Mouse (Mus musculus): ENCODE measurements around the gene Sf1. TPM values are rescaled to one million over a fixed set of nuclear protein-coding genes. Genes with fewer than 3 reads are reported as not detected.

Sf1 gene
- total RNA-seq, 1 experiment: 150 TPM

DNA sequence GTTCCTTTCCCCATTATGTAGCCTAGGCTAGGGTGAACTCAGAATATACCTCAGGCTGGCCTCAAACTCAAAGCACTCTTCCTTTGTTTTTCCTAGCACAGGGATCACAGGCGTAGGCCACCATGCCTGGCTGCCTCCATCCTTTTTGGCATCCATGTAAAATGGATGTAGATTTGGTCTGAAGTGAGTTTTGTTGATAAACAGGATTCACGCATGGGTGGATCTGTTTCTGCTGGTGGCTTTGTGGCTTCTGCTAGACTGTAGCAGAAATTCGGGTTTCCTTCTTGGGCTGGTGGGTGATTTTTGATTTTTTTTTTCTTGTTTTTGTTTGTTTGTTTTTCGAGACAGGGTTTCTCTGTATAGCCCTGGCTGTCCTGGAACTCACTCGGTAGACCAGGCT lies 46.4 kb downstream of the Sf1 start:
- TF ChIP-seq MAFK (IDR thresholded peaks at IDR 0.05; ENCODE audit: insufficient read depth, low read depth, low read length) (no peak), ZNF384 (IDR thresholded peaks at IDR 0.05; ENCODE audit: low read depth, low read length) (no peak)
- no peak for DNase-seq (ENCODE audit: low read depth, low spot score)
- Histone ChIP-seq H3K9ac (ENCODE audit: insufficient read depth, low read depth, low read length, poor library complexity, severe bottlenecking) (no peak overlapping the region), H3K9me3 (ENCODE audit: control insufficient read depth, insufficient read depth, low read depth, low read length) (no peaks in the 10 kb centered on the region), H3K4me3 (ENCODE audit: insufficient read depth in 1 of 2, low read depth in 1 of 2, low read length in 2 of 2, poor library complexity in 1 of 2, severe bottlenecking in 1 of 2) (no peak overlapping the region), H3K27ac (ENCODE audit: insufficient read depth, low read depth, low read length, poor library complexity, severe bottlenecking) (no peak overlapping the region), H3K4me1 (ENCODE audit: control insufficient read depth in 2 of 2, insufficient read depth in 2 of 2, low read length in 2 of 2, poor library complexity in 1 of 2) (peaks cover 8 to 34% of the 10 kb centered on the region in 2 experiments), H3K36me3 (ENCODE audit: control insufficient read depth, insufficient read depth, low read length, poor library complexity, severe bottlenecking) (peaks cover 2% of the 10 kb centered on the region; the same call in 1 of the 2 replicates)
- in situ Hi-C loops (cut with MboI; ENCODE audit: low sequenced_read_pairs in 2 of 2, unreplicated experiment in 2 of 2): no loop called here

DNA sequence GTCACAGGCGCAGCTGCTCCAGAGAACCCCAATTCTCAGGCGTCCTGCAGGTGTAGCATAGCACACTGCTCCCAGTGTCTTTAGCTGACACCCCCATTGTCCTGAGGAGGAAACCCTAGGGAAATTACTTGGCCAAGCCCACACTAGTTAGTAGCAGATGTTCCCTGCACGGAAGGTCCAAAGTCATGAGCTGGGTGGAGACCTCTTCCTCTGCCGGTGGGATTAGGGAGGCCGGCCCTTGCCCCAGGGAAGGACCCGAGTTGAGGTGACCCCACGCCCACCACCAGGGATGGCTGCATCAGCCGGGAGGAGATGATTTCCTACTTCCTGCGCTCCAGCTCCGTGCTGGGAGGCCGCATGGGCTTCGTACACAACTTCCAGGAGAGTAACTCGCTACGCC lies 49.3 kb downstream of the Sf1 start:
- TF ChIP-seq ZC3H11A (IDR thresholded peaks at IDR 0.05; ENCODE audit: borderline replicate concordance, low read depth, low read length): no peak
- peaks cover 15 to 49% of the 10 kb centered on the region in 2 experiments for H3K4me1 ChIP-seq (ENCODE audit: control insufficient read depth in 2 of 2, insufficient read depth in 2 of 2, low read length in 2 of 2, poor library complexity in 1 of 2)
- peak overlapping the region; percentile 65; the same call in 1 of the 2 replicates for H3K9ac ChIP-seq (ENCODE audit: insufficient read depth, low read depth, low read length, poor library complexity, severe bottlenecking)
- H3K27ac ChIP-seq (ENCODE audit: insufficient read depth, low read depth, low read length, poor library complexity, severe bottlenecking): peak overlapping the region; percentile 32; the same call in 1 of the 2 replicates
- H3K9me3 ChIP-seq (ENCODE audit: control insufficient read depth, insufficient read depth, low read depth, low read length): no peaks in the 10 kb centered on the region
- in situ Hi-C loops (cut with MboI; ENCODE audit: low sequenced_read_pairs in 2 of 2, unreplicated experiment in 2 of 2): no loop called here
- DNase-seq (ENCODE audit: low read depth, low spot score): no peak
- peak overlapping the region; percentile 11 to 61 for H3K4me3 ChIP-seq (ENCODE audit: insufficient read depth in 1 of 2, low read depth in 1 of 2, low read length in 2 of 2, poor library complexity in 1 of 2, severe bottlenecking in 1 of 2)
- peaks cover 2% of the 10 kb centered on the region; the same call in 1 of the 2 replicates for H3K36me3 ChIP-seq (ENCODE audit: control insufficient read depth, insufficient read depth, low read length, poor library complexity, severe bottlenecking)

DNA sequence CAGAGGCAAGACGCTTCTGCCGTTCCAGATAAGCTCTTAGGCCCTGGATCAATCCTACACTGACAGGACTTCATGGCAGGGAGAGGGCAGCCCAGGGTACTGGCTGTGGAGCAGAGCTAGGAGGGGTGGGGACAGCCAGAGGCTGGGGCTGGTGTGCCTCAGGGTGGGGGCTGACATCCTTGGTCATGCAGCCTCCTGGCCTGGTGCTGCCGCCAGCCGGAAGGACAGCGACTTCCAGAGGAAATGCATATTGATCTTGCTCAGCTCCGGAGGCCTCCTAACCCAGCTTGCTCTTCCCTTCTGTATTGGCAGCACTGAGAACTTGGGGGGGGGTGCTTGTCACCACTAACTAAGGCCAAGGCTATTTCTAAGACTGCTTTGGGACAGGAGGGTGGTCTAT lies 52.0 kb downstream of the Sf1 start:
- Histone ChIP-seq H3K36me3 (ENCODE audit: control insufficient read depth, insufficient read depth, low read length, poor library complexity, severe bottlenecking) (peaks cover 2% of the 10 kb centered on the region; the same call in 1 of the 2 replicates), H3K4me3 (ENCODE audit: insufficient read depth in 1 of 2, low read depth in 1 of 2, low read length in 2 of 2, poor library complexity in 1 of 2, severe bottlenecking in 1 of 2) (no peak overlapping the region), H3K4me1 (ENCODE audit: control insufficient read depth in 2 of 2, insufficient read depth in 2 of 2, low read length in 2 of 2, poor library complexity in 1 of 2) (peaks cover 15 to 45% of the 10 kb centered on the region in 2 experiments), H3K27ac (ENCODE audit: insufficient read depth, low read depth, low read length, poor library complexity, severe bottlenecking) (peak overlapping the region; percentile 80; the same call in 1 of the 2 replicates), H3K9me3 (ENCODE audit: control insufficient read depth, insufficient read depth, low read depth, low read length) (no peaks in the 10 kb centered on the region), H3K9ac (ENCODE audit: insufficient read depth, low read depth, low read length, poor library complexity, severe bottlenecking) (peak overlapping the region; percentile 0; the same call in 1 of the 2 replicates)
- no peak for DNase-seq (ENCODE audit: low read depth, low spot score)
- in situ Hi-C loops (cut with MboI; ENCODE audit: low sequenced_read_pairs in 2 of 2, unreplicated experiment in 2 of 2): no loop called here
- no peak for TF ChIP-seq ZC3H11A (IDR thresholded peaks at IDR 0.05; ENCODE audit: borderline replicate concordance, low read depth, low read length)
- TF ChIP-seq HCFC1 (IDR thresholded peaks at IDR 0.05; ENCODE audit: borderline replicate concordance, insufficient read depth, low read length): no peak
- TF ChIP-seq CHD2 (IDR thresholded peaks at IDR 0.05; ENCODE audit: low read depth, low read length): no peak
- no peak for TF ChIP-seq ZNF384 (IDR thresholded peaks at IDR 0.05; ENCODE audit: low read depth, low read length)
- no peak for TF ChIP-seq MAFK (IDR thresholded peaks at IDR 0.05; ENCODE audit: insufficient read depth, low read depth, low read length)

DNA sequence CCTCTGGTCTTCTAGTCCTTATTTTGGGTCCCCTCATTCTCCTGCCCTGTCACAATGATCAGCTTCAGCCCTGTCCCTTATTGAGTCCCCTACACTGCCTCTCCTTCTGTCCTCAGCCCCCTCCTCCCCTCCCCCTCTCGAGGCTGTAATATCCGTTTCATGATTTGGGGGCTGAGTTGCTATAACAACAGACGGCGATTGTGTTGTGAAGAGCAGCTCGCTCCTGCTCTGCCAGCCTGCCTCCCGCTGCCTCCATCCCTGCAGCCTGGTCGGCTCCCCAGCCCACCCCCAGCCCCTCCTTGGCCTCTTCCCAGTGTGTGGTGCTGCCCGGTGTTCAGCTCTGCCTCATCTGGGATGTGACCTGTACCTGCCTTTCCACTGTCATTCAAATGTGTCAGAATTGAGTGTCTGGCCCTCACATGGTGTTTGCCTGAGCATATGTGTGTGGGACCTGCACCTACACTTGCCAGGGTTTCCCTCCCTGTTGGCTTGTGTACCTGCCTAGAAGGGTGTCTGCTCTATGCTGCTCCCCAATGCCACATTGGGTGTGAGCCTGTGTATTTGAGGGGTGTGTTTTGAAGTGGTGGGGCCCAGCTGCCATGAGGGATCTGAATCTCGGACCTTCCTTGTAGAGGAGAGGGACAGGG lies 52.8 kb downstream of the Sf1 start:
- no peak for DNase-seq (ENCODE audit: low read depth, low spot score)

More for the DNA sequence above, 52.8 kb downstream of the Sf1 start:
- Histone ChIP-seq H3K9ac (ENCODE audit: insufficient read depth, low read depth, low read length, poor library complexity, severe bottlenecking) (peak overlapping the region; percentile 51; the same call in 1 of the 2 replicates), H3K4me1 (ENCODE audit: control insufficient read depth in 2 of 2, insufficient read depth in 2 of 2, low read length in 2 of 2, poor library complexity in 1 of 2) (peaks cover 15 to 41% of the 10 kb centered on the region in 2 experiments), H3K27ac (ENCODE audit: insufficient read depth, low read depth, low read length, poor library complexity, severe bottlenecking) (peak overlapping the region; percentile 80), H3K36me3 (ENCODE audit: control insufficient read depth, insufficient read depth, low read length, poor library complexity, severe bottlenecking) (peaks cover 2% of the 10 kb centered on the region; the same call in 1 of the 2 replicates), H3K4me3 (ENCODE audit: insufficient read depth in 1 of 2, low read depth in 1 of 2, low read length in 2 of 2, poor library complexity in 1 of 2, severe bottlenecking in 1 of 2) (peak overlapping the region; percentile 7 to 14; a peak in 2 of 4 replicates), H3K9me3 (ENCODE audit: control insufficient read depth, insufficient read depth, low read depth, low read length) (no peaks in the 10 kb centered on the region)
- no peak for TF ChIP-seq ZC3H11A (IDR thresholded peaks at IDR 0.05; ENCODE audit: borderline replicate concordance, low read depth, low read length)
- no peak for TF ChIP-seq HCFC1 (IDR thresholded peaks at IDR 0.05; ENCODE audit: borderline replicate concordance, insufficient read depth, low read length)
- TF ChIP-seq ZNF384 (IDR thresholded peaks at IDR 0.05; ENCODE audit: low read depth, low read length): no peak
- no peak for TF ChIP-seq CHD2 (IDR thresholded peaks at IDR 0.05; ENCODE audit: low read depth, low read length)
- no peak for TF ChIP-seq MAFK (IDR thresholded peaks at IDR 0.05; ENCODE audit: insufficient read depth, low read depth, low read length)
- in situ Hi-C loops (cut with MboI; ENCODE audit: low sequenced_read_pairs in 2 of 2, unreplicated experiment in 2 of 2): no loop called here
